Mouse (Mus musculus): Measurements from ENCODE around the gene Fbxw4. TPM values are rescaled to one million over a fixed set of nuclear protein-coding genes. Genes with fewer than 3 reads are reported as not detected.
A peak's percentile ranks its signal among the peaks of the same experiment; 100 is the strongest.

Fbxw4 gene
- polyA plus RNA-seq, 1 experiment, result 32.7 TPM

GRCm38 (mm10) chr19:45584856-45585620, 75.1 kb downstream of the Fbxw4 start:
- no peaks in the 10 kb centered on the region for H3K4me1 ChIP-seq (ENCODE audit: control insufficient read depth, insufficient read depth, insufficient read length, low read length)
- H3K27ac ChIP-seq (replicated peaks; ENCODE audit: low read depth, low read length), result no peak overlapping the region
- no peak overlapping the region for H3K4me3 ChIP-seq (ENCODE audit: insufficient read depth, low read depth, low read length)

GRCm38 (mm10) chr19:45583136-45583535, 77.0 kb downstream of the Fbxw4 start:
- H3K27ac ChIP-seq (replicated peaks; ENCODE audit: low read depth, low read length), result no peak overlapping the region
- H3K4me3 ChIP-seq (ENCODE audit: insufficient read depth, low read depth, low read length), result no peak overlapping the region
- H3K4me1 ChIP-seq (ENCODE audit: control insufficient read depth, insufficient read depth, insufficient read length, low read length), result no peaks in the 10 kb centered on the region

- Histone ChIP-seq H3K27ac (replicated peaks; ENCODE audit: low read depth, low read length) (no peak overlapping the region), H3K4me1 (ENCODE audit: control insufficient read depth, insufficient read depth, insufficient read length, low read length) (no peaks in the 10 kb centered on the region), H3K4me3 (ENCODE audit: insufficient read depth, low read depth, low read length) (no peak overlapping the region)
Measured at GRCm38 (mm10) chr19:45582161-45582560, 78.0 kb downstream of the Fbxw4 start.

- H3K27ac ChIP-seq (replicated peaks; ENCODE audit: low read depth, low read length), result no peak overlapping the region
Measured at GRCm38 (mm10) chr19:45581257-45581656, 78.9 kb downstream of the Fbxw4 start.

GRCm38 (mm10) chr19:45580235-45580634, 79.9 kb downstream of the Fbxw4 start:
- no peak overlapping the region for H3K27ac ChIP-seq (replicated peaks; ENCODE audit: low read depth, low read length)
- H3K4me1 ChIP-seq (ENCODE audit: control insufficient read depth, insufficient read depth, insufficient read length, low read length), result peaks cover 4% of the 10 kb centered on the region; the same call in 1 of the 2 replicates
- H3K4me3 ChIP-seq (ENCODE audit: insufficient read depth, low read depth, low read length), result no peak overlapping the region

More at GRCm38 (mm10) chr19:45581257-45581656, 78.9 kb downstream of the Fbxw4 start:
- Histone ChIP-seq H3K4me3 (ENCODE audit: insufficient read depth, low read depth, low read length) (no peak overlapping the region), H3K4me1 (ENCODE audit: control insufficient read depth, insufficient read depth, insufficient read length, low read length) (no peaks in the 10 kb centered on the region)

- H3K4me1 ChIP-seq (ENCODE audit: control insufficient read depth, insufficient read depth, insufficient read length, low read length), result peaks cover 6% of the 10 kb centered on the region; the same call in 1 of the 2 replicates
- H3K4me3 ChIP-seq (ENCODE audit: insufficient read depth, low read depth, low read length), result no peak overlapping the region
- H3K27ac ChIP-seq (replicated peaks; ENCODE audit: low read depth, low read length), result no peak overlapping the region
Measured at GRCm38 (mm10) chr19:45579416-45579815, 80.7 kb downstream of the Fbxw4 start.

- H3K4me1 ChIP-seq (ENCODE audit: control insufficient read depth, insufficient read depth, insufficient read length, low read length), result peaks cover 6% of the 10 kb centered on the region; the same call in 1 of the 2 replicates
- H3K4me3 ChIP-seq (ENCODE audit: insufficient read depth, low read depth, low read length), result no peak overlapping the region
- H3K27ac ChIP-seq (replicated peaks; ENCODE audit: low read depth, low read length), result no peak overlapping the region
Measured at GRCm38 (mm10) chr19:45578976-45579375, 81.1 kb downstream of the Fbxw4 start.

GRCm38 (mm10) chr19:45577141-45577750, 82.9 kb downstream of the Fbxw4 start:
- Histone ChIP-seq H3K4me3 (ENCODE audit: insufficient read depth, low read depth, low read length) (no peak overlapping the region), H3K27ac (replicated peaks; ENCODE audit: low read depth, low read length) (no peak overlapping the region), H3K4me1 (ENCODE audit: control insufficient read depth, insufficient read depth, insufficient read length, low read length) (peaks cover 6% of the 10 kb centered on the region; the same call in 1 of the 2 replicates)

GRCm38 (mm10) chr19:45575632-45576001, 84.5 kb downstream of the Fbxw4 start:
- Histone ChIP-seq H3K27ac (replicated peaks; ENCODE audit: low read depth, low read length) (no peak overlapping the region), H3K4me3 (ENCODE audit: insufficient read depth, low read depth, low read length) (no peak overlapping the region), H3K4me1 (ENCODE audit: control insufficient read depth, insufficient read depth, insufficient read length, low read length) (peaks cover 6% of the 10 kb centered on the region; the same call in 1 of the 2 replicates)

GRCm38 (mm10) chr19:45574941-45575631, 85.0 kb downstream of the Fbxw4 start:
- Histone ChIP-seq H3K27ac (replicated peaks; ENCODE audit: low read depth, low read length) (no peak overlapping the region), H3K4me1 (ENCODE audit: control insufficient read depth, insufficient read depth, insufficient read length, low read length) (peaks cover 6% of the 10 kb centered on the region; the same call in 1 of the 2 replicates), H3K4me3 (ENCODE audit: insufficient read depth, low read depth, low read length) (0 out of 2 replicates have a peak overlapping the region, but pooled peaks have one; percentile 2)

- peaks cover 6% of the 10 kb centered on the region; the same call in 1 of the 2 replicates for H3K4me1 ChIP-seq (ENCODE audit: control insufficient read depth, insufficient read depth, insufficient read length, low read length)
- H3K4me3 ChIP-seq (ENCODE audit: insufficient read depth, low read depth, low read length), result no peak overlapping the region
- no peak overlapping the region for H3K27ac ChIP-seq (replicated peaks; ENCODE audit: low read depth, low read length)
Measured at GRCm38 (mm10) chr19:45574339-45574898, 85.7 kb downstream of the Fbxw4 start.

- H3K27ac ChIP-seq (replicated peaks; ENCODE audit: low read depth, low read length), result no peak overlapping the region
- H3K4me1 ChIP-seq (ENCODE audit: control insufficient read depth, insufficient read depth, insufficient read length, low read length), result peaks cover 6% of the 10 kb centered on the region; the same call in 1 of the 2 replicates
- H3K4me3 ChIP-seq (ENCODE audit: insufficient read depth, low read depth, low read length), result no peak overlapping the region
Measured at GRCm38 (mm10) chr19:45573861-45574267, 86.2 kb downstream of the Fbxw4 start.

- Histone ChIP-seq H3K4me1 (ENCODE audit: control insufficient read depth, insufficient read depth, insufficient read length, low read length) (peaks cover 6% of the 10 kb centered on the region; the same call in 1 of the 2 replicates), H3K4me3 (ENCODE audit: insufficient read depth, low read depth, low read length) (no peak overlapping the region), H3K27ac (replicated peaks; ENCODE audit: low read depth, low read length) (no peak overlapping the region)
Measured at GRCm38 (mm10) chr19:45573033-45573432, 87.1 kb downstream of the Fbxw4 start.

- H3K27ac ChIP-seq (replicated peaks; ENCODE audit: low read depth, low read length), result no peak overlapping the region
- H3K4me3 ChIP-seq (ENCODE audit: insufficient read depth, low read depth, low read length), result no peak overlapping the region
- no peaks in the 10 kb centered on the region for H3K4me1 ChIP-seq (ENCODE audit: control insufficient read depth, insufficient read depth, insufficient read length, low read length)
Measured at GRCm38 (mm10) chr19:45567367-45567766, 92.7 kb downstream of the Fbxw4 start.
